Mouse (Mus musculus): Measurements from ENCODE around the gene Nsun7.

Gene Nsun7

GRCm38 (mm10) chr5:66269616-66270015 is 9.9 kb downstream of the Nsun7 start:
- in situ Hi-C loops (cut with MboI; ENCODE audit: unreplicated experiment in 2 of 2) = loop anchor here in 1 of 2 experiments (5.0 to 25.0 kb wide), 3 partner anchors 118 to 743 kb away; no protein-coding TSS in a partner anchor

GRCm38 (mm10) chr5:66271141-66271540 is 11.4 kb downstream of the Nsun7 start:
- in situ Hi-C loops (cut with MboI; ENCODE audit: unreplicated experiment in 2 of 2) = loop anchor here in 1 of 2 experiments (25.0 kb wide), 2 partner anchors 391 to 741 kb away; no protein-coding TSS in a partner anchor

- in situ Hi-C loops (cut with MboI; ENCODE audit: unreplicated experiment in 2 of 2) = loop anchor here in 1 of 2 experiments (25.0 kb wide), 2 partner anchors 388 to 738 kb away; no protein-coding TSS in a partner anchor
These were observed 14.7 kb downstream of the Nsun7 start for GRCm38 (mm10) chr5:66274417-66274816.

GRCm38 (mm10) chr5:66279650-66280049 is 20.0 kb downstream of the Nsun7 start:
- in situ Hi-C loops (cut with MboI; ENCODE audit: unreplicated experiment in 2 of 2) = no loop called here

GRCm38 (mm10) chr5:66280742-66281141 is 21.0 kb downstream of the Nsun7 start:
- in situ Hi-C loops (cut with MboI; ENCODE audit: unreplicated experiment in 2 of 2) = no loop called here

- in situ Hi-C loops (cut with MboI; ENCODE audit: unreplicated experiment in 2 of 2) = no loop called here
These were observed 34.5 kb downstream of the Nsun7 start for GRCm38 (mm10) chr5:66294106-66294625.

GRCm38 (mm10) chr5:66294952-66295351 is 35.3 kb downstream of the Nsun7 start:
- in situ Hi-C loops (cut with MboI; ENCODE audit: unreplicated experiment in 2 of 2) = no loop called here

GRCm38 (mm10) chr5:66296116-66296515 is 36.4 kb downstream of the Nsun7 start:
- in situ Hi-C loops (cut with MboI; ENCODE audit: unreplicated experiment in 2 of 2) = no loop called here

- in situ Hi-C loops (cut with MboI; ENCODE audit: unreplicated experiment in 2 of 2) = no loop called here
These were observed 39.2 kb downstream of the Nsun7 start for GRCm38 (mm10) chr5:66298856-66299255.

GRCm38 (mm10) chr5:66300576-66300975 is 40.9 kb downstream of the Nsun7 start:
- in situ Hi-C loops (cut with MboI; ENCODE audit: unreplicated experiment in 2 of 2) = no loop called here

- in situ Hi-C loops (cut with MboI; ENCODE audit: unreplicated experiment in 2 of 2) = no loop called here
These were observed 42.6 kb downstream of the Nsun7 start for GRCm38 (mm10) chr5:66302085-66302815.

GRCm38 (mm10) chr5:66302873-66303272 is 43.2 kb downstream of the Nsun7 start:
- in situ Hi-C loops (cut with MboI; ENCODE audit: unreplicated experiment in 2 of 2) = no loop called here

GRCm38 (mm10) chr5:66304300-66305067 is 44.8 kb downstream of the Nsun7 start:
- in situ Hi-C loops (cut with MboI; ENCODE audit: unreplicated experiment in 2 of 2) = no loop called here

GRCm38 (mm10) chr5:66305511-66305910 is 45.8 kb downstream of the Nsun7 start:
- in situ Hi-C loops (cut with MboI; ENCODE audit: unreplicated experiment in 2 of 2) = no loop called here

GRCm38 (mm10) chr5:66310328-66310727 is 50.6 kb downstream of the Nsun7 start:
- in situ Hi-C loops (cut with MboI; ENCODE audit: unreplicated experiment in 2 of 2) = no loop called here

- in situ Hi-C loops (cut with MboI; ENCODE audit: unreplicated experiment in 2 of 2) = no loop called here
These were observed 51.1 kb downstream of the Nsun7 start for GRCm38 (mm10) chr5:66310806-66311205.

GRCm38 (mm10) chr5:66315791-66316190 is 56.1 kb downstream of the Nsun7 start:
- in situ Hi-C loops (cut with MboI; ENCODE audit: unreplicated experiment in 2 of 2) = no loop called here

- in situ Hi-C loops (cut with MboI; ENCODE audit: unreplicated experiment in 2 of 2) = no loop called here
These were observed 59.6 kb downstream of the Nsun7 start for GRCm38 (mm10) chr5:66319341-66319740.

GRCm38 (mm10) chr5:66319827-66320404 is 60.2 kb downstream of the Nsun7 start:
- in situ Hi-C loops (cut with MboI; ENCODE audit: unreplicated experiment in 2 of 2) = no loop called here

GRCm38 (mm10) chr5:66323131-66323530 is 63.4 kb downstream of the Nsun7 start:
- in situ Hi-C loops (cut with MboI; ENCODE audit: unreplicated experiment in 2 of 2) = no loop called here

GRCm38 (mm10) chr5:66323603-66324002 is 63.9 kb downstream of the Nsun7 start:
- in situ Hi-C loops (cut with MboI; ENCODE audit: unreplicated experiment in 2 of 2) = no loop called here

Data from v-Abl transformed pro-B cells (cell line).